8 mouse cellular contexts compared by ENCODE assay signal in the genomic region with DNA sequence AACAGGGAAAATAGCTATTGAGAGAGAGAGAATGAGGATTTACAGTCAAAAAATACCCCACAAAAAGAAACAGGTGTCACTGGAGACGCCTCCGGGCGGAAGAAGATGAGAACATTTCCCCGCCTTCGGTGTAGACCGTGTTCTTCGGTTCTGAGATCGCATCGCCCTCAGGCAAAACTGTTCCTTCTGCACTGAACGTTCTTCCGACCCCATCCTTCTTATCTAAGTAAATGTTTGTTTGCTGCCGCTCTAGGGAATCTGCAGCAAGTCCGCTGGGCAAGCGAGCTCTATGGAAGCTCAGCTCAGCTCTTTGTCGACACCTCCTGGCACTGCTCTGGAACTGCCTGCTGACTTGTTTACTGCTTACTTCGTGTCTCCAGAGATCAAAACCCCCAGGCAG. TPM values are rescaled to one million over a fixed set of nuclear protein-coding genes. Genes with fewer than 3 reads are reported as not detected.
DNase-seq lines count a peak whose midpoint lies in the region; ATAC-seq and TF ChIP-seq lines count a peak whose summit lies in the region.

No protein-coding gene starts in this region.

- H3K36me3 ChIP-seq in MEL (ENCODE audit: control insufficient read depth in 1 of 2, insufficient read depth in 2 of 2, low read length in 2 of 2): no peaks in the 10 kb centered on the region
- H3K36me3 ChIP-seq in forebrain, postnatal 0 days (ENCODE audit: insufficient read depth): no peaks in the 10 kb centered on the region

- no peaks in the 10 kb centered on the region for H3K27me3 ChIP-seq in MEL (ENCODE audit: control insufficient read depth in 1 of 2, insufficient read depth in 2 of 2, low read length in 2 of 2)
- no peaks in the 10 kb centered on the region for H3K27me3 ChIP-seq in forebrain, postnatal 0 days (ENCODE audit: insufficient read depth, low read length)

- no peaks in the 10 kb centered on the region for H3K4me1 ChIP-seq in MEL (ENCODE audit: control insufficient read depth in 1 of 2, insufficient read depth in 2 of 2, low read length in 2 of 2)
- no peaks in the 10 kb centered on the region for H3K4me1 ChIP-seq in forebrain, postnatal 0 days (ENCODE audit: insufficient read depth)
- H3K4me1 ChIP-seq in lung, adult 2 months (ENCODE audit: control insufficient read depth, insufficient read depth, low read length): no peaks in the 10 kb centered on the region

- peak; percentile 89 to 97 (median 95) for TF ChIP-seq CTCF in MEL (IDR thresholded peaks at IDR 0.05 in 2 of 3, conservative IDR thresholded peaks at IDR 0.05 in 1 of 3; ENCODE audit: control insufficient read depth in 1 of 3, insufficient read depth in 1 of 3, low read depth in 2 of 3, low read length in 3 of 3, poor library complexity in 1 of 3, severe bottlenecking in 1 of 3)
- peak; percentile 95 for TF ChIP-seq CTCF in forebrain, postnatal 0 days (IDR thresholded peaks at IDR 0.05; ENCODE audit: low read depth)
- peak; percentile 82 for TF ChIP-seq CTCF in layer of hippocampus, adult 2 months (conservative IDR thresholded peaks at IDR 0.05)
- TF ChIP-seq CTCF in lung, adult 2 months (IDR thresholded peaks at IDR 0.05; ENCODE audit: insufficient read depth, low read length): peak; percentile 99

- no peak overlapping the region for H3K27ac ChIP-seq in MEL (ENCODE audit: control insufficient read depth, low read depth, low read length)
- H3K27ac ChIP-seq in forebrain, postnatal 0 days (ENCODE audit: low read depth, low read length): peak overlapping the region; percentile 71
- peak overlapping the region; percentile 91 for H3K27ac ChIP-seq in layer of hippocampus, adult 2 months

- ATAC-seq in forebrain, postnatal 0 days: peak; percentile 88
- ATAC-seq in neutrophil, adult 5-6 weeks (ENCODE audit: extremely low read depth, insufficient number of reproducible peaks, low FRiP score, poor library complexity, severe bottlenecking): peak; percentile 89

- TF ChIP-seq RAD21 in MEL (IDR thresholded peaks at IDR 0.05; ENCODE audit: low read depth, low read length): peak; percentile 88

- H3K4me2 ChIP-seq in forebrain, postnatal 0 days (ENCODE audit: low read depth): peak overlapping the region; percentile 53

- peak; percentile 90 for DNase-seq in MEL (ENCODE audit: low read depth, low spot score)
- DNase-seq in cerebellum, adult 18-20 months: peak; percentile 87 to 91
- peak; percentile 93 for DNase-seq in forebrain, postnatal 0 days
- DNase-seq in heart, postnatal 4 days: peak; percentile 81
- peak; percentile 76 to 79 for DNase-seq in layer of hippocampus, adult 2 months (ENCODE audit: low spot score in 2 of 2)
- DNase-seq in lung, adult 2 months: peak; percentile 63
- DNase-seq in testis, postnatal 14 days (ENCODE audit: low spot score): peak; percentile 64

- no peak for TF ChIP-seq POLR2A in MEL (IDR thresholded peaks at IDR 0.05; ENCODE audit: control insufficient read depth in 1 of 2, insufficient read depth in 1 of 2, low read depth in 1 of 2, low read length in 2 of 2, poor library complexity in 1 of 2)
- TF ChIP-seq POLR2A in lung, adult 2 months (IDR thresholded peaks at IDR 0.05; ENCODE audit: borderline replicate concordance, extremely low read depth, low read depth, low read length): no peak

- H3K4me3 ChIP-seq in MEL (ENCODE audit: control insufficient read depth in 1 of 2, insufficient read depth in 1 of 2, low read depth in 2 of 2, low read length in 2 of 2): peak overlapping the region; percentile 50 to 56
- peak overlapping the region; percentile 43 for H3K4me3 ChIP-seq in forebrain, postnatal 0 days (ENCODE audit: low read depth, low read length)
- peak overlapping the region; percentile 70 for H3K4me3 ChIP-seq in layer of hippocampus, adult 2 months
- peak overlapping the region; percentile 68 for H3K4me3 ChIP-seq in lung, adult 2 months (replicated peaks; ENCODE audit: extremely low read depth, low read depth, low read length)

- TF ChIP-seq EP300 in MEL (IDR thresholded peaks at IDR 0.05; ENCODE audit: low read depth in 1 of 2, low read length in 2 of 2): no peak

- H3K79me2 ChIP-seq in MEL (ENCODE audit: control insufficient read depth, insufficient read depth, low read length, poor library complexity): no peaks in the 10 kb centered on the region

- peak overlapping the region; percentile 17 for H3K9ac ChIP-seq in MEL (ENCODE audit: control insufficient read depth, low read depth, low read length, poor library complexity, severe bottlenecking)
- peak overlapping the region; percentile 49 for H3K9ac ChIP-seq in forebrain, postnatal 0 days

- under 1% methylated on average over 16 of the region's 16 CpGs for whole genome bisulfite sequencing in forebrain, postnatal 0 days
- 2% methylated on average over 16 of the region's 16 CpGs for WGBS in lung, adult 2 months

- no peaks in the 10 kb centered on the region for H3K9me3 ChIP-seq in MEL (replicated peaks; ENCODE audit: insufficient read depth, low read length)
- no peaks in the 10 kb centered on the region for H3K9me3 ChIP-seq in forebrain, postnatal 0 days (ENCODE audit: low read length)

TF ChIP-seq in MEL, 35 proteins besides CTCF, POLR2A, EP300 and RAD21:
- TF ChIP-seq UBTF (IDR thresholded peaks at IDR 0.05; ENCODE audit: borderline replicate concordance, insufficient read depth, low read depth, low read length) (no peak), GATA1 (IDR thresholded peaks at IDR 0.05; ENCODE audit: low read depth, low read length) (peak; percentile 34; the same call in 1 of the 2 replicates), MAZ (IDR thresholded peaks at IDR 0.05; ENCODE audit: low read depth, low read length) (peak; percentile 44; the same call in 1 of the 2 replicates), ZC3H11A (IDR thresholded peaks at IDR 0.05; ENCODE audit: low read depth, low read length) (peak; percentile 82), JUND (IDR thresholded peaks at IDR 0.05; ENCODE audit: low read depth, low read length) (0 out of 2 replicates have a peak, but pooled peaks have one; percentile 15), SIN3A (IDR thresholded peaks at IDR 0.05; ENCODE audit: low read length) (peak; percentile 31; the same call in 1 of the 2 replicates), MAX (IDR thresholded peaks at IDR 0.05; ENCODE audit: low read length) (peak; percentile 10; the same call in 1 of the 2 replicates), POLR2AphosphoS5 (IDR thresholded peaks at IDR 0.05; ENCODE audit: borderline replicate concordance, low read depth, low read length) (no peak), RCOR1 (IDR thresholded peaks at IDR 0.05; ENCODE audit: low read depth, low read length) (no peak), ELF1 (IDR thresholded peaks at IDR 0.05; ENCODE audit: low read depth, low read length) (no peak), SMC3 (IDR thresholded peaks at IDR 0.05; ENCODE audit: low read depth, low read length) (peak; percentile 92)
TF ChIP-seq in MEL: peak in this region for 7.

RNA-seq across cellular contexts. Expression of a gene that starts 5.0 kb away (rescaled TPM):
- not detected in 2 replicates for total RNA-seq in MEL (2012; rRNA removed)
- polyA plus RNA-seq in MEL (2012; ENCODE audit: insufficient read depth in 1 of 2, insufficient read length in 2 of 2, low read depth in 1 of 2, low replicate concordance in 2 of 2, missing spikeins in 1 of 2): not detected
- total RNA-seq in forebrain, postnatal 0 days (2014; rRNA removed): 0.46 and 0.62 TPM in 2 replicates
- 0.36 and 0.57 TPM in 2 replicates for polyA plus RNA-seq in forebrain, postnatal 0 days (2015; fragmentation: Nextera tagmentation; extraction: Ambion mirVana)
- total RNA-seq in heart, postnatal 4 days (2021): under 1 TPM; 0.07 to 0.09 TPM
- total RNA-seq in layer of hippocampus, adult 2 months (2021): under 1 TPM; 0.36 to 0.47 TPM
- 0.03 and 0.12 TPM in 2 replicates for polyA plus RNA-seq in lung, adult 2 months (2012; rRNA removed)
- 0.12 TPM in 1 of 2 replicates, not detected in the other for total RNA-seq in neutrophil, adult 5-6 weeks (2017)

RNA-seq across cellular contexts. Expression of a gene that starts 38.3 kb away (rescaled TPM):
- 26.6 and 27.2 TPM in 2 replicates for total RNA-seq in MEL (2012; rRNA removed)
- 10 to 100 TPM in 1 of 2 experiments, not detected in 1; 31.2 TPM for polyA plus RNA-seq in MEL (2012; ENCODE audit: insufficient read depth in 1 of 2, insufficient read length in 2 of 2, low read depth in 1 of 2, low replicate concordance in 2 of 2, missing spikeins in 1 of 2)
- 50.7 and 61.6 TPM in 2 replicates for total RNA-seq in forebrain, postnatal 0 days (2014; rRNA removed)
- polyA plus RNA-seq in forebrain, postnatal 0 days (2015; fragmentation: Nextera tagmentation; extraction: Ambion mirVana): 64.6 and 66.9 TPM in 2 replicates
- total RNA-seq in heart, postnatal 4 days (2021): 10 to 100 TPM; 56.5 to 62.3 TPM
- total RNA-seq in layer of hippocampus, adult 2 months (2021): 10 to 100 TPM; 82.4 to 84.2 TPM
- 56.4 and 61.4 TPM in 2 replicates for polyA plus RNA-seq in lung, adult 2 months (2012; rRNA removed)
- 75.7 and 78.6 TPM in 2 replicates for total RNA-seq in neutrophil, adult 5-6 weeks (2017)
